In the genomic region with DNA sequence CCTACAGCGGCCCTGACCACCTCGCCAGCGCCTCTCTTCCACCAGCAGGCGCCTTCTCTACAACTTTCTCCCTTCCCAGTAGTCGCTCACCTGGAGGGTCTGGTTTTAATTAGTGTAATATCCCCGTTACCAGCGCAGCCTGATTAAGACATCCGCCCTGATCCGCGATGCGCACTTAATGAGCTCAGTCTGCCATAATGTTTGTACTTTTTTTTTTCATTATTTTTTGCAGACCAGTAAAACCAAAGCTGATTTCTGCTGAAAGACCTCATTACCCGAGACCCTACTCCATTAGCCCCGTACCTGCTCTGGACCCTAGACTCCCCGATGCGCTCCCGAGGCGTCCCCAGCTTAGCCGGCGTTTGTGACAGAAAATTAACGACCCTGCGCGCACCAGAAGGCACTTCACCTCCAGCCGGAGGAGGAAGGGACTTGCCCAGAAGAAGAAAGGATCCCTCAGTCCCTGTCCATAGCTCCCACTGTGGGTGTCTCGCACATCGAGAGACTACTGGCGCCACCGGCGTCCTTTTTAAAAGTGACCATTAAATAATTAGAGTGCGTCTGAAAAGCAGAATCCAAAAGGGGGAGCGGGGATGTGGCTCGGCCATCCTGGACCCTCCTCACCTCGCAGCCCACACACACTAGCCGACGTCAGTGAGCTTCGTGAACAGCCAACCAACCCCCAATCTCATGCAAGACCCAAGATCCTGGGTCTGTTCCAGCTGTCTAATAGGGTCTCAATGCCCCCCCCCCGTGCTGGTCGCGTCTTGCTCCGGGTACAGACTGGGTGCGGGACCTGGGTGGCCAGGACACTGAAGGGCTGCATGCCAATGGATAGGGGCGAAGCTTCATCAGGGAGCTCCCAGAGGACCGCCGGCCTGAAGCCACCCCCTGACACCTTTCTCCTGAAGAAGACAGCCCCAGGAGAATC, we compare ENCODE assay signal across 9 mouse cellular contexts. TPM values are rescaled to one million over a fixed set of nuclear protein-coding genes. Genes with fewer than 3 reads are reported as not detected.
DNase-seq lines count a peak whose midpoint lies in the region; ATAC-seq and TF ChIP-seq lines count a peak whose summit lies in the region.
"Had no signal": no experiment of that assay in that cellular context is flagged by ENCODE, and none has a peak within 500 bp of the region (broad histone marks: within the 10 kb centered on the region; RNA-seq: fewer than 3 reads in every experiment).

No protein-coding gene starts in this region.

- no peak for TF ChIP-seq CTCF in kidney, adult 2 months (conservative IDR thresholded peaks at IDR 0.05; ENCODE audit: insufficient read depth, insufficient read length, low read depth, low read length)

- H3K36me3 ChIP-seq in kidney, embryonic 14.5 days (ENCODE audit: control insufficient read depth, insufficient read depth, low read length): no peaks in the 10 kb centered on the region
- H3K36me3 ChIP-seq in kidney, adult 2 months (ENCODE audit: control insufficient read depth, insufficient read depth, low read length): no peaks in the 10 kb centered on the region
- no peaks in the 10 kb centered on the region for H3K36me3 ChIP-seq in embryonic facial prominence, embryonic 10.5 days (replicated peaks)
- H3K36me3 ChIP-seq in hindbrain, embryonic 12.5 days: no peaks in the 10 kb centered on the region
- no peaks in the 10 kb centered on the region for H3K36me3 ChIP-seq in neural tube, embryonic 12.5 days

- TF ChIP-seq POLR2A in kidney, adult 2 months (IDR thresholded peaks at IDR 0.05; ENCODE audit: low read depth, low read length): no peak

- H3K9me3 ChIP-seq in kidney, embryonic 14.5 days (ENCODE audit: control insufficient read depth, low read length): no peaks in the 10 kb centered on the region
- H3K9me3 ChIP-seq in embryonic facial prominence, embryonic 10.5 days: no peaks in the 10 kb centered on the region
- H3K9me3 ChIP-seq in hindbrain, embryonic 12.5 days (replicated peaks): no peaks in the 10 kb centered on the region
- H3K9me3 ChIP-seq in neural tube, embryonic 12.5 days: no peaks in the 10 kb centered on the region

- ATAC-seq in kidney, embryonic 14.5 days (ENCODE audit: low FRiP score, low TSS enrichment): no peak
- ATAC-seq in hindbrain, embryonic 12.5 days (ENCODE audit: low FRiP score): 0 out of 2 replicates have a peak, but pooled peaks have one; percentile 7
- no peak for ATAC-seq in neural tube, embryonic 12.5 days (ENCODE audit: low FRiP score, low read depth)
- ATAC-seq in inflammation-experienced regulatory T-cells, adult 6 months: no peak

- 0 out of 2 replicates have a peak, but pooled peaks cover 9% of the 10 kb centered on the region for H3K4me1 ChIP-seq in kidney, embryonic 14.5 days (ENCODE audit: control insufficient read depth, insufficient read depth, low read length)
- H3K4me1 ChIP-seq in kidney, adult 2 months (ENCODE audit: control insufficient read depth, insufficient read depth, low read length): no peaks in the 10 kb centered on the region
- H3K4me1 ChIP-seq in embryonic facial prominence, embryonic 10.5 days: peaks cover 54% of the 10 kb centered on the region
- H3K4me1 ChIP-seq in hindbrain, embryonic 12.5 days: peaks cover 58% of the 10 kb centered on the region
- H3K4me1 ChIP-seq in neural tube, embryonic 12.5 days: peaks cover 59% of the 10 kb centered on the region

- peaks cover 68% of the 10 kb centered on the region for H3K27me3 ChIP-seq in kidney, embryonic 14.5 days (ENCODE audit: control insufficient read depth, insufficient read depth, low read length)
- H3K27me3 ChIP-seq in kidney, adult 2 months (replicated peaks; ENCODE audit: control insufficient read depth, insufficient read depth, low read length): peaks cover 5% of the 10 kb centered on the region
- peaks cover 88% of the 10 kb centered on the region for H3K27me3 ChIP-seq in embryonic facial prominence, embryonic 10.5 days (replicated peaks; ENCODE audit: low read depth, poor library complexity, severe bottlenecking)
- peaks cover 55% of the 10 kb centered on the region for H3K27me3 ChIP-seq in hindbrain, embryonic 12.5 days
- H3K27me3 ChIP-seq in neural tube, embryonic 12.5 days (replicated peaks): peaks cover 46% of the 10 kb centered on the region

- H3K27ac ChIP-seq in kidney, embryonic 14.5 days (ENCODE audit: low read depth, low read length): no peak overlapping the region
- no peak overlapping the region for H3K27ac ChIP-seq in kidney, adult 2 months (ENCODE audit: insufficient read depth, low read depth, low read length)
- H3K27ac ChIP-seq in embryonic facial prominence, embryonic 10.5 days (replicated peaks): peak overlapping the region; percentile 80; the same call in 1 of the 2 replicates
- peak overlapping the region; percentile 98 for H3K27ac ChIP-seq in hindbrain, embryonic 12.5 days
- peak overlapping the region; percentile 93 for H3K27ac ChIP-seq in neural tube, embryonic 12.5 days

- 3% methylated on average over 43 of the region's 43 CpGs for WGBS in kidney, embryonic 14.5 days
- WGBS in kidney, adult 2 months: 3% methylated on average over 43 of the region's 43 CpGs
- WGBS in embryonic facial prominence, embryonic 10.5 days: 1% methylated on average over 43 of the region's 43 CpGs
- 2% methylated on average over 43 of the region's 43 CpGs for WGBS in hindbrain, embryonic 12.5 days
- WGBS in neural tube, embryonic 12.5 days: 2% methylated on average over 43 of the region's 43 CpGs

- H3K4me2 ChIP-seq in kidney, embryonic 14.5 days (replicated peaks; ENCODE audit: low read depth, low read length): peak overlapping the region; percentile 26
- H3K4me2 ChIP-seq in hindbrain, embryonic 12.5 days (replicated peaks): peak overlapping the region; percentile 96
- H3K4me2 ChIP-seq in neural tube, embryonic 12.5 days (replicated peaks): peak overlapping the region; percentile 72

- peak overlapping the region; percentile 46 for H3K4me3 ChIP-seq in kidney, embryonic 14.5 days (ENCODE audit: low read length)
- no peak overlapping the region for H3K4me3 ChIP-seq in kidney, adult 2 months (ENCODE audit: insufficient read depth, low read depth, low read length)
- H3K4me3 ChIP-seq in embryonic facial prominence, embryonic 10.5 days: peak overlapping the region; percentile 73
- H3K4me3 ChIP-seq in hindbrain, embryonic 12.5 days: peak overlapping the region; percentile 78
- peak overlapping the region; percentile 69 for H3K4me3 ChIP-seq in neural tube, embryonic 12.5 days

- H3K9ac ChIP-seq in kidney, embryonic 14.5 days (ENCODE audit: low read depth, low read length): no peak overlapping the region
- peak overlapping the region; percentile 96 for H3K9ac ChIP-seq in hindbrain, embryonic 12.5 days
- H3K9ac ChIP-seq in neural tube, embryonic 12.5 days: peak overlapping the region; percentile 85

- DNase-seq in kidney, adult 2 months: no peak
- DNase-seq in embryonic facial prominence, embryonic 10.5 days (ENCODE audit: low spot score): peak; percentile 23
- no peak for DNase-seq in c-Kit-positive CD71-positive TER-119-positive erythroid progenitor cells, embryonic 14.5 days (ENCODE audit: low spot score)
- no peak for DNase-seq in ovary, adult 18-20 months (ENCODE audit: low spot score)
- DNase-seq: lung, adult 2 months had no signal

RNA-seq across cellular contexts. Expression of a gene that starts 3.7 kb away (rescaled TPM):
- polyA plus RNA-seq in kidney, embryonic 14.5 days (2014; fragmentation: Nextera tagmentation; extraction: Ambion mirVana): 0.37 and 0.50 TPM in 2 replicates
- polyA plus RNA-seq in kidney, adult 2 months (2012; rRNA removed): 0.27 TPM in 2 replicates
- polyA plus RNA-seq in embryonic facial prominence, embryonic 10.5 days (2016; fragmentation: Nextera tagmentation; extraction: Ambion mirVana): 2.3 and 2.5 TPM in 2 replicates
- 26.5 and 33.6 TPM in 2 replicates for polyA plus RNA-seq in hindbrain, embryonic 12.5 days (2016; fragmentation: Nextera tagmentation; extraction: Ambion mirVana)
- polyA plus RNA-seq in neural tube, embryonic 12.5 days (2016; fragmentation: Nextera tagmentation; extraction: Ambion mirVana): 44.8 and 52.6 TPM in 2 replicates
- under 1 TPM in 1 of 3 experiments, not detected in 2; 0.30 TPM for polyA plus RNA-seq in inflammation-experienced regulatory T-cells, adult 6 months (2017; shearing (Covaris generic))

Comparison
In these comparisons a context has a peak if more than half of its experiments do, and no peak if none do; other contexts are left out.
1. H3K27ac ChIP-seq: peak in embryonic facial prominence, embryonic 10.5 days (single experiment), hindbrain, embryonic 12.5 days (single experiment) and neural tube, embryonic 12.5 days (single experiment); none in kidney, embryonic 14.5 days (single experiment) and kidney, adult 2 months (single experiment).
2. H3K4me2 ChIP-seq: peak in every context shown above with its lines; median percentile 96 in hindbrain, embryonic 12.5 days; 72 in neural tube, embryonic 12.5 days; 26 in kidney, embryonic 14.5 days.